Mouse (Mus musculus) hindbrain, embryonic 10.5 days (tissue): ENCODE results near the gene Pla2g15. TPM values are rescaled to one million over a fixed set of nuclear protein-coding genes. Genes with fewer than 3 reads are reported as not detected.
A peak's percentile ranks its signal among the peaks of the same experiment; 100 is the strongest.

ENCODE experiments used
- DNase-seq: peaks from one replicate; pipeline ENCODE4 v3.0.0-alpha.2; 2017; ENCODE audit warnings: low spot score
- H3K27ac ChIP-seq: fragments of 300-500 bp; sonication (generic); 2 replicates; pipeline ENCODE4 v1.5.1; 2016; ENCODE audit warnings: mild to moderate bottlenecking, moderate library complexity
- H3K27me3 ChIP-seq: fragments of 300-500 bp; sonication (generic); 2 replicates; pipeline ENCODE4 v1.6.1; 2016; ENCODE audit warnings: mild to moderate bottlenecking; ENCODE audit not compliant: poor library complexity, insufficient read depth, severe bottlenecking
- H3K36me3 ChIP-seq: fragments of 300-500 bp; sonication (generic); 2 replicates; pipeline ENCODE4 v1.6.1; 2016; ENCODE audit warnings: mild to moderate bottlenecking, moderate library complexity
- H3K4me1 ChIP-seq: fragments of 300-500 bp; sonication (generic); replicated peaks from 2 replicates; pipeline ENCODE4 v1.6.1; 2016; ENCODE audit warnings: mild to moderate bottlenecking
- H3K4me3 ChIP-seq: fragments of 300-500 bp; sonication (generic); 2 replicates; pipeline ENCODE4 v1.5.1; 2016; ENCODE audit warnings: mild to moderate bottlenecking, moderate library complexity
- H3K9me3 ChIP-seq: fragments of 300-500 bp; sonication (generic); 2 replicates; pipeline ENCODE4 v1.6.1; 2016; ENCODE audit warnings: mild to moderate bottlenecking, moderate library complexity
- WGBS: fragments of 180-500 bp; shearing (Covaris S2); methylation state at CpG from one replicate; pipeline ENCODE4 v1.1.7; 2016; 5-methylcytosine and 5-hydroxymethylcytosine counted together
- polyA plus RNA-seq: library from polyadenylated mRNA; unstranded; fragments of >200 nt; fragmentation: Nextera tagmentation; extraction: Ambion mirVana; gene quantifications from 2 replicates; pipeline ENCODE4 v1.2.1, GENCODE M21; 2016

Pla2g15 gene
- polyA plus RNA-seq, 1 experiment from 2014 or later, result 15.0 TPM

DNA sequence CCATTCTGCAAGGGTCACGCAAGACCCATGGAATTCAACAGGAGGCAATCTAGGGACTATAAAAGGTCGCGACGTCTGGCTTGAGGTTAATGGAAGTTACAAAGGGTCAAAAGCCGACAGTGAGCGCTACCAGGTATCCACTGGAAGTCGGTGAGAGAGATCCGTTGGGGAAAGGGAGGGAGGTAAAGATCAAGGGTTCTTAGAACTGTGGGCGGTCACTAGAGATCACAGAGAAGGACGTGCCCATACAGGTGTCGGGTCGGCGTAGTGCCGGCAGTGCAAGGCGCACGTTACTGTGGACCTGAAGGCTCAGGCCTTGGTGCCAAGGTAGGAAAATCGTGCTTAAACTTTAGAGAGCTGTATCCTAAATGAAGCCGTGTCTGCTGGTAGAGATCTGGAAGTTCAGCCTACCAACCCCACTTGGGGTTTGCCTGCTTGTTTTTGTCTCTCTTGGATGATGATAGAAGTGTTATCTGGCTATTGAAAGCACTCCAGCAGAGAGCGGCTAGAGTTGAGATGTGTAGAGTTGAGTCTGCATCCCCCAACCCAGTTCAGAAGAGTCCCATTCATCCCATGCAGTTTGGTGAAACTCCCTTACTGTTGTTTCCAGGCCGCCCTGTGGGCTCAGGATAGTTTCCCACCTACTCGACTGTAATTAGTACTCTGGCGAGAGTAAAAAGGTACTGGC lies 12.8 kb upstream of the Pla2g15 start:
- peak; percentile 16 for DNase-seq
- H3K36me3 ChIP-seq, result peaks cover 11% of the 10 kb centered on the region
- H3K4me1 ChIP-seq, result peaks cover 45% of the 10 kb centered on the region
- H3K27ac ChIP-seq, result no peak overlapping the region
- peaks cover 83% of the 10 kb centered on the region for H3K27me3 ChIP-seq
- peak overlapping the region; percentile 57 for H3K4me3 ChIP-seq
- 5% methylated on average over 22 of the region's 22 CpGs for WGBS
- no peaks in the 10 kb centered on the region for H3K9me3 ChIP-seq

DNA sequence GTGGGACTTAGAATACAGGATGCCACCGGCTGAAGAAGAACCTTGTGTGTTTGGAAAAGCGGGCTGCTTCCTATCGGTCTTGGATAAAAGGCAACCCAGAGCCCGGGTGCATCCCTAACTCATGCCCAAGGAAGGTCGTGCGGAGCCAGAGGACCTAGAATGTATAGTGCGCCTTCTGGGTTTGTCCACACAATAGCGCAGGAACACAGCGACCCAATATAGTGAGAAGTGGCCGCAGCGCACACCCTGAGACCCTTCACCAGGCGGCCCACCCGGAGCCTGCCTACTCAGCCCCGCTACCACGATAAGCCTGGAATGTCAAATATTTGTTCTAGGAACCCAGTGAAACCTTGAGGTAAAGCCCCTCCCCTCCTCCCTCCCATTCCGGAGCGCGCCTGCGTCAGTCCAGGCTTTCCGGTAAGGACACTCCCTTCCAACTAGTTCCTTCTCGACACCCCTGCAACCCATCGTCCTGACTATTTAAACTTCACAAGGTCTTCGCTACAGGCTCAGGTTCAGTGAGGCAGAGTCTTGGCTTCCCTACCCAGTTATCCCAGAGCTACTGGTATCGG lies 12.2 kb upstream of the Pla2g15 start:
- H3K36me3 ChIP-seq, result peaks cover 5% of the 10 kb centered on the region
- no peaks in the 10 kb centered on the region for H3K9me3 ChIP-seq
- peaks cover 77% of the 10 kb centered on the region for H3K27me3 ChIP-seq
- H3K27ac ChIP-seq, result peak overlapping the region; percentile 53; the same call in 1 of the 2 replicates
- H3K4me1 ChIP-seq, result peaks cover 45% of the 10 kb centered on the region
- under 1% methylated on average over 24 of the region's 24 CpGs for WGBS
- peak overlapping the region; percentile 57 for H3K4me3 ChIP-seq
- peak; percentile 72 for DNase-seq

DNA sequence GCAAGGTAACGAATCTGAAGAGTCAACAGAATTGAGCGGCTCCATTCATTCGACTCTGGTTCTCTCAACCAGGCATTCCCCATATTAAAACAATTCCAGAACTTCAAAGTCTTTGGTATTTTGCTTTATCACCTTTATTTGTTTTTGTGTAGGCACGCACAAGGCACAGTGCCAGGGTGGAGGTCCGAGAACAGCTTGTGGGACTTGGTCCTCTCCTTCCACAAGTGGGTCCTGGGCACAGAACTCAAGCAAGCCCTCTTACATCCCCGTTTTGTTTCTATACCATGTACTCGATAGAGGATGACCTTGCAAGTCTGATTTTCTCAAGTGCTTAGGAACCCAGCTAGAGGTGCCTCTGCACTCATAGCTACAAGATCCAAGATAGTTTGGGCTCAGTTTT lies 11.6 kb upstream of the Pla2g15 start:
- H3K4me3 ChIP-seq, result peak overlapping the region; percentile 57
- no peaks in the 10 kb centered on the region for H3K36me3 ChIP-seq
- peaks cover 45% of the 10 kb centered on the region for H3K4me1 ChIP-seq
- H3K27ac ChIP-seq, result no peak overlapping the region
- WGBS, result 19% methylated on average over 7 of the region's 7 CpGs
- no peaks in the 10 kb centered on the region for H3K9me3 ChIP-seq
- peaks cover 71% of the 10 kb centered on the region for H3K27me3 ChIP-seq
- DNase-seq, result no peak

DNA sequence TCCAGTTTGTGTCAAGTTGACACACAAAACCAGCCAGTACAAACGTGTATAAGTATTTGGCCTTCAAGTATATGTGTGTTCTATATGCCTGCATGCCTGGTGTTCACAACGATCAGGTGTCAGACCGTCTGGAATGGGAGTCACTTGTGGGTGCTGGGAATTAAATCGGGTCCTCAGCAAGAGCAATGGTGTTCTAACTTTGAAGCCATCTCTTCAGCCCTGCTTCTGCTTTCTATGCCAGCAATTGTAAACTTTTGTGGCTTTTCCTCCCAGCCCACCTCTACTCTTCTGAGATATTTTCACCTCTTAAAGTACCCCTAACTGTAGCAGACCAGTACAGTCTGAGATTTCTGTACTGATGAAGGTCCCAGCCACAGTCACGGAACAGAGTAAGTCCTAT lies 10.0 kb upstream of the Pla2g15 start:
- no peak for DNase-seq
- WGBS, result 67% methylated on average over 5 of the region's 5 CpGs
- no peaks in the 10 kb centered on the region for H3K36me3 ChIP-seq
- no peaks in the 10 kb centered on the region for H3K9me3 ChIP-seq
- H3K27ac ChIP-seq, result no peak overlapping the region
- H3K27me3 ChIP-seq, result peaks cover 55% of the 10 kb centered on the region
- H3K4me1 ChIP-seq, result peaks cover 40% of the 10 kb centered on the region
- H3K4me3 ChIP-seq, result no peak overlapping the region

DNA sequence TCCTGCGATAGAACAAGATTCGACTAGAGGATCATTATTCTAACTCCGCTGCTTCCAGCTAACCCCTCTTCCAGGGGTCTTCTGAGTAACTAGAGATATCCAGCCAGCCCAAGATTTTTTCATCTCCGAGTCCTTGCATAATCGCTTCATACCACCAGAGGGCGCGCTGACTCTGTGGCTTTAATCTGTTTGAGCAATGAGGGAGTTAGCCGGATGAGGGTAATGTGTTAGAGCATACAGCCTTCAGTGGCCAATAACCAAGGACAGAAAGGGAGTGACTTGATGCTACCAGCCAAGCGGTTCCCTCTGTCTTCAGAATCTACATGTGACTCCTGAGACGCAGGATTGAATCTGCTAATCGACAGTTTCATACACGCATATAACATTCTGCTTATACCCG lies 9.4 kb upstream of the Pla2g15 start:
- no peak overlapping the region for H3K4me3 ChIP-seq
- WGBS, result 19% methylated on average over 13 of the region's 13 CpGs
- peak; percentile 86 for DNase-seq
- H3K36me3 ChIP-seq, result no peaks in the 10 kb centered on the region
- H3K27ac ChIP-seq, result no peak overlapping the region
- H3K4me1 ChIP-seq, result peaks cover 34% of the 10 kb centered on the region
- peaks cover 49% of the 10 kb centered on the region for H3K27me3 ChIP-seq
- H3K9me3 ChIP-seq, result no peaks in the 10 kb centered on the region

DNA sequence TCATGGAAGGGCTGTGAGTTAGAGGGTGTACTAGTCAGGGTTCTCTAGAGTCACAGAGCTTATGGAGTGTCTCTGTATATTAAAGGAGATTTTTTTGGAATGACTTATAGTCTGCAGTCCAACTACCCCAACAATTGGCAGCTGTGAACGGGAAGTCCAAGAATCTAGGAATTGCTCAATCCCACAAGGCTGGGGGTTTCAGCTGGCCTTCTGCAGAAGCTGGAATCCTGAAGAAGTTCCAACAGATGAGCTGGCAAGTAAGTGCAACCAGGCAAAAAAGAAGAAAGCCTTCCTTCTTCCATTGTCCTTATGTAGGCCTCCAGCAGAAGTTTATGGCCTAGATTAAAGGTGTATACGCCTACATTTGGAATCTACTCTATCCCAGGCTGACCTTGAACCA lies 4.9 kb upstream of the Pla2g15 start:
- peaks cover 12% of the 10 kb centered on the region; the same call in 1 of the 2 replicates for H3K4me1 ChIP-seq
- WGBS, result 92% methylated on average over 2 of the region's 2 CpGs
- peaks cover 4% of the 10 kb centered on the region for H3K27me3 ChIP-seq
- DNase-seq, result no peak
- no peak overlapping the region for H3K27ac ChIP-seq
- no peaks in the 10 kb centered on the region for H3K36me3 ChIP-seq
- no peak overlapping the region for H3K4me3 ChIP-seq
- no peaks in the 10 kb centered on the region for H3K9me3 ChIP-seq

DNA sequence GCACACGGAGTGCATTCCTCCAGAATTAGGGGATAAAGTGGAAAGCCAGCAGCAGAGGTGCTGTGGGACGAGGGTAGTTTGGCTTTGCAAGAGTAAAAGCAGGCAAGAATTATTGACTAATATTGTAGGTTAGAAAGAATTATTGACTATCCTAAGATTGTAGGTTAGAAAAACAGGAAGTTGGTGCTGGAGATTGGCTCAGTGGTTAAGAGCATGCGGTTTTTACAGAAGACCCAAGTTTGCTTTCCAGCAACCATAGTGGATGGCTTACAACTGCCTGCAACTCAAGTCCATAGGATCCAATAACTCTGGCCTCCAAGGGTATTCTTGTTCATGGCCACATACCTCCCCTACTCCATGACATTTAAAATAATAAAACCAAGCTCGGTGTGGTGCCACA lies 4.2 kb upstream of the Pla2g15 start:
- no peak for DNase-seq
- Histone ChIP-seq H3K4me1 (peaks cover 16% of the 10 kb centered on the region), H3K27me3 (no peaks in the 10 kb centered on the region), H3K27ac (no peak overlapping the region), H3K9me3 (no peaks in the 10 kb centered on the region), H3K36me3 (no peaks in the 10 kb centered on the region), H3K4me3 (no peak overlapping the region)
- 91% methylated on average over 4 of the region's 4 CpGs for WGBS

DNA sequence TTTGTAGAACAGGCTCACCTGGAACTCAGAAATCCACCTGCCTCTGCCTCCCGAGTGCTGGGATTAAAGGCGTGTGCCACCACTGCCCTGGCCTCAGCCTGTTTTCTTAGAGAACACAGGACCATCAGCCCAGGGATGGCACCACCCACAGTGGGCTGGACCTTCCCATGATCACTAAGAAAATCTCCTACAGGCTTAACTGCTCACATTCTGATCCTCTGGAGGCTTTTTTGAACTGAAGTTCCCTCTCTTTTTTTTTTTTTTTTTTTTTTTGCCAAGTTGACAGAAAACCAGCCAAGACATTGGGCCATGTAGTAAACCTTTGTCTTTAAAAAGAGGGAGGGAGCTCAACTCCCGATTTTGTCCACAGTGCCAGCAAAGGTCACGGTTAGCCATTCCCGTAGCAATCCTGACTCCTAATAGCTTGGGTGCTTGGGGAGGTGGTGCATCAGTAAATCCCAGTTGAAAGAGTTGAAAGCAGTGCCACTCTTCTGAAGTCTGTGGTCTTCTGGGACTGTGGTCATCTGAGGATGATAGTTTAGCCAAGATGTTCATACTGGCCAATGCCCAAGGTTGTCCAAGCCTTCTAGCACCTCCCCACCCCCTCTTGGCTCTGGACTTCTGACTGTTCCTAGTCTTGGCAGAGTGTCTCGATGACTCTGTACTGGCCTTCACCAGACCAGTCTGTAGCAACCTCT lies 2.2 kb upstream of the Pla2g15 start:
- H3K4me3 ChIP-seq, result no peak overlapping the region
- H3K9me3 ChIP-seq, result no peaks in the 10 kb centered on the region
- DNase-seq, result no peak
- H3K27ac ChIP-seq, result no peak overlapping the region
- H3K36me3 ChIP-seq, result no peaks in the 10 kb centered on the region
- peaks cover 22% of the 10 kb centered on the region for H3K4me1 ChIP-seq
- H3K27me3 ChIP-seq, result no peaks in the 10 kb centered on the region
- WGBS, result 86% methylated on average over 6 of the region's 6 CpGs

DNA sequence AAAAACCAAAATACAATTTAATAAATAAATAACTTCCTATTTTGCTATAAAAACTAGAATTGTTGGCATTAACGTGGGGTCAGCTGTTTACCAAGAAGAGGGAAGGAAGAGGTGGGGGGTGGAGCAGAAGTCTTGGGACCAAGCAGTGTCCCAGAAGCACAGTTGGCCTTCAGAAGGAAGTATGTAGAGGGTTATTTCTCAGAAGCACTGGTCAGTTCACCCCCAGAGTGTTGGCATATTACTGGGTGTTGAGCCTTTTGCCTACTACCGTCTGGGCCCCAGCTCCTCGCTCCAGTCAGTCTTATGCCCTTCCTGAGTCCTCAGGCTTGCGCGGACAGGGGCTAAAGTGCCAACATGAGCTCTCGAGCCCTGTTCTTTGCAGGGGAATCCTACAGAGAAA lies 1.2 kb upstream of the Pla2g15 start:
- H3K4me1 ChIP-seq, result peaks cover 22% of the 10 kb centered on the region
- WGBS, result 94% methylated on average over 6 of the region's 6 CpGs
- no peak for DNase-seq
- no peak overlapping the region for H3K4me3 ChIP-seq
- no peaks in the 10 kb centered on the region for H3K27me3 ChIP-seq
- no peaks in the 10 kb centered on the region for H3K9me3 ChIP-seq
- H3K27ac ChIP-seq, result no peak overlapping the region
- no peaks in the 10 kb centered on the region for H3K36me3 ChIP-seq

DNA sequence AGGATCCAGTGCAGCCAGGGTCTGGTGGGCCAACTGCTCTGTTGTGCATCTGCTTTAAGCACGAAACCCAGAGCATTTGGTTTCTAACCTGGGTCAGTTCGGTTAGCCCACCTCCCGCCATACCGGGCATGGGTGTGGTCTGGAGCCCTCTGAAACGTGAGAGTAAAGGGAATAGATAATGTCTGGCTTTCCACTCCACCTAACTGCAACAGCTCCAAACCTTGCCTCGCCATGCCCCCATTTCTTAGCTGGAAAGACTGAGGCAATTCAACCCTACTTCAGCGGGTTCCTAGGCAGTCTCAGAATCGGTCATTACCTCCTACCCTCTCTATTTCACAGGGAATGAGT lies 428 bp downstream of the Pla2g15 start:
- no peaks in the 10 kb centered on the region for H3K27me3 ChIP-seq
- WGBS, result 21% methylated on average over 8 of the region's 8 CpGs
- H3K27ac ChIP-seq, result peak overlapping the region; percentile 87
- peak overlapping the region; percentile 87 for H3K4me3 ChIP-seq
- no peaks in the 10 kb centered on the region for H3K9me3 ChIP-seq
- H3K4me1 ChIP-seq, result peaks cover 22% of the 10 kb centered on the region
- H3K36me3 ChIP-seq, result peaks cover 14% of the 10 kb centered on the region
- DNase-seq, result no peak

DNA sequence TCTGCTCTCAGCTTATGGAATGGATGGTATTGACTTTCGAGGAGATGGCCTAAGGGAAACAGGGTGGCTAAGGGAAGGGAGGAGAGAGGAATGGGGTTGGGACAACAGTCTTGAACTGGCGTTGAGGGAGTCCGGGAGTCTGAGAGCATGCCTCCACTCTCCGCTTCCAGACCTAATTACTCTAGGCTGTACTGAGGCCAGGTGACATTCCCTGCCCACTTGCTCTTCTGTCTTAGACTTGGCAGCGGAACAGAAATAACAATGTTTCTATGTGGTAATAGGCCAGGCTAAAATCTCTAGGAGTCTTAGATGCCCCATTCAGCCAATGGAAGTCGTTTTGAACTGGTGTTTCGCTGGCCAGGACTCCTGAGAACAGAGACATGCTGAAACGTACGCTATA lies 842 bp downstream of the Pla2g15 start:
- H3K36me3 ChIP-seq, result peaks cover 18% of the 10 kb centered on the region
- H3K4me3 ChIP-seq, result peak overlapping the region; percentile 87
- H3K4me1 ChIP-seq, result peaks cover 22% of the 10 kb centered on the region
- no peaks in the 10 kb centered on the region for H3K27me3 ChIP-seq
- no peaks in the 10 kb centered on the region for H3K9me3 ChIP-seq
- WGBS, result 87% methylated on average over 9 of the region's 9 CpGs
- DNase-seq, result no peak
- H3K27ac ChIP-seq, result 0 out of 2 replicates have a peak overlapping the region, but pooled peaks have one; percentile 87

DNA sequence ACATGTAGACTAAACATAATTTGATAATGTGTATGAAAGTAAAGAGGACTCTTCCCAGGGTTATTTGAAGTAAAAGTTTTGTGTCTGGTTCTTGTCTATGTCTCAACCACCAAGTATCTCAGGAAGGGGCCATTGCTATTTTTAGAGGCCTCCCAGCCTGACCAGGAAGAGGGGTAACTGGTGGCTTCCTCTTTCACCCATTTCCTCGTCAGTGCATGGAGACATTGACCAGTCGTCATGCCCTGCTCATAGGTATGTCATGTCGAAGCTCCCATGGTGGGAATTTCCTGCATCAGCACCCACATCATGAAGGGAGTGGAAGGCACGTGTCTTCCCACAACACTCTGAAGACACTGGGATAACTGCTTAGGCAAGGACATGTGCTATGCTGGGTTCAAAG lies 2.7 kb downstream of the Pla2g15 start:
- WGBS, result 80% methylated on average over 4 of the region's 4 CpGs
- DNase-seq, result no peak
- Histone ChIP-seq H3K36me3 (peaks cover 24% of the 10 kb centered on the region), H3K27me3 (no peaks in the 10 kb centered on the region), H3K4me1 (peaks cover 22% of the 10 kb centered on the region), H3K27ac (no peak overlapping the region), H3K9me3 (no peaks in the 10 kb centered on the region), H3K4me3 (no peak overlapping the region)

DNA sequence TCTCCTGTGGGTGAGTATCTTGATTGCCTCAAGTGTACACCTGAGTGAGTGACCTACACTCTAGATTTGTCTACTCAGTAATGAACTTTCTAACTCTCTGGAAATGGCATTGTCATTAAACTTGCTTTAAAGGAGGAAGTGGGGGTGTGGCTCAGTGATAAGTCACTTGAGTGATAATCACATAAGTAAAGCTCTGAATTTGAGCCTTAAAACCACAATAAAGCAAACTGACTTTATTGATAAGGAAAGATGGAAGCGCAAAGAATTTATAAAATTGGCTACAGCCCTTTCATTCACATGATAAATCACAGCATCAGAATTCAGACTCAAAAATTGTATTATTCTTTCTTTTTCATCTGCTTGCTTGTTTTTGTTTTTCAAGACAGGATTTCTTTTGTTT lies 7.2 kb downstream of the Pla2g15 start:
- WGBS, result 97% methylated on average over 1 of the region's 1 CpGs
- Histone ChIP-seq H3K9me3 (no peaks in the 10 kb centered on the region), H3K27me3 (no peaks in the 10 kb centered on the region), H3K4me3 (no peak overlapping the region), H3K27ac (no peak overlapping the region), H3K4me1 (no peaks in the 10 kb centered on the region), H3K36me3 (peaks cover 58% of the 10 kb centered on the region)
- no peak for DNase-seq
